Mouse (Mus musculus): ENCODE measurements around the gene Itch.
"Not testable (repeated sequence)": the region's sequence is repeated elsewhere in the genome, so short reads cannot be mapped to it uniquely, and the experiment has no call there.

Itch gene

GRCm38 (mm10) chr2:155133011-155133976, at the start of gene Itch:
Itch (plus strand) TSS chr2:155133509.
- peak; percentile 94 for DNase-seq

GRCm38 (mm10) chr2:155084546-155084945, 48.8 kb upstream of the Itch start:
- no peak for DNase-seq

- DNase-seq = no peak
Observed at GRCm38 (mm10) chr2:155086328-155086727, 47.0 kb upstream of the Itch start.

GRCm38 (mm10) chr2:155088264-155088663, 45.0 kb upstream of the Itch start:
- DNase-seq = no peak

- no peak for DNase-seq
Observed at GRCm38 (mm10) chr2:155090909-155091742, 42.2 kb upstream of the Itch start.

- DNase-seq = no peak
Observed at GRCm38 (mm10) chr2:155091743-155092075, 41.6 kb upstream of the Itch start.

GRCm38 (mm10) chr2:155093418-155093817, 39.9 kb upstream of the Itch start:
- no peak for DNase-seq

GRCm38 (mm10) chr2:155098720-155099380, 34.5 kb upstream of the Itch start:
- no peak for DNase-seq

GRCm38 (mm10) chr2:155099421-155099820, 33.9 kb upstream of the Itch start:
- peak; percentile 86 for DNase-seq

GRCm38 (mm10) chr2:155099994-155100795, 33.1 kb upstream of the Itch start:
- no peak for DNase-seq

GRCm38 (mm10) chr2:155100796-155101259, 32.5 kb upstream of the Itch start:
- no peak for DNase-seq

GRCm38 (mm10) chr2:155101761-155102181, 31.5 kb upstream of the Itch start:
- DNase-seq = no peak

- no peak for DNase-seq
Observed at GRCm38 (mm10) chr2:155103607-155104006, 29.7 kb upstream of the Itch start.

GRCm38 (mm10) chr2:155107276-155107675, 26.0 kb upstream of the Itch start:
- DNase-seq = not testable (repeated sequence)

- DNase-seq = no peak
Observed at GRCm38 (mm10) chr2:155115216-155115830, 18.0 kb upstream of the Itch start.

GRCm38 (mm10) chr2:155133977-155134860, 910 bp downstream of the Itch start:
- no peak for DNase-seq

- no peak for DNase-seq
Observed at GRCm38 (mm10) chr2:155135092-155135491, 1.8 kb downstream of the Itch start.

GRCm38 (mm10) chr2:155135534-155135933, 2.2 kb downstream of the Itch start:
- no peak for DNase-seq

- DNase-seq = no peak
Observed at GRCm38 (mm10) chr2:155140986-155141385, 7.7 kb downstream of the Itch start.

GRCm38 (mm10) chr2:155142025-155142555, 8.8 kb downstream of the Itch start:
- no peak for DNase-seq
